Mouse (Mus musculus): ENCODE data around the gene Itpr1. TPM values are rescaled to one million over a fixed set of nuclear protein-coding genes. Genes with fewer than 3 reads are reported as not detected.

Gene Itpr1
- polyA plus RNA-seq, 1 experiment from 2014 or later, result 15.6 TPM

Small RNAs within 50 kb of the gene (microRNA-seq; reads per million reads assigned to microRNA genes)
- not detected for gene Mir7661

Other genes with a start within 250 kb of the Itpr1 start
- gene Setmar, start 148.1 kb upstream of the Itpr1 start, polyA plus RNA-seq (2014; fragmentation: Nextera tagmentation; extraction: Ambion mirVana), result 6.5 and 7.7 TPM in 2 replicates
- 20.3 and 21.7 TPM in 2 replicates for gene Sumf1, start 27.5 kb upstream of the Itpr1 start, polyA plus RNA-seq (2014; fragmentation: Nextera tagmentation; extraction: Ambion mirVana)

All from intestine, embryonic 14.5 days (tissue).